ENCODE assay signal across 29 mouse cellular contexts in the genomic region with DNA sequence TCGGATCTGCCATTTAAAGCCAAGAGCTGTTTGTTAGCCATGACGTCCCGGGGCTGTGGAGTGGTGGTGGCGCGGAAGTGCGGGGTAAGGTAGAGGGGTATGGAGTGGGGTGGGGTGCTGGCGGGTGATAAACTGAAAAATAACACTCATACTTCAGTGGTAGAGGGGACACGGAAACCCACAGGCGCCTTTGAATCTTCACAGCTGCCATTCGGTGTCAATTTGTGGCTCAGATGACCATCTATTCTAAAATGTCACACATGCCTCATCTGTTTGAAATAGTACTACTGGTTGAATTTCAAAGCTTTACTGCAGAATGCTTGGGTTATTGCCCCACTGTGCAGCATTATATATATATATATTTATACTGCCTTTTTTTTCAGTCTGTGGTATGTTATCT. TPM values are rescaled to one million over a fixed set of nuclear protein-coding genes. Genes with fewer than 3 reads are reported as not detected.
DNase-seq lines count a peak whose midpoint lies in the region; TF ChIP-seq lines count a peak whose summit lies in the region.
"Had no signal": no experiment of that assay in that cellular context is flagged by ENCODE, and none has a peak within 500 bp of the region (broad histone marks: within the 10 kb centered on the region; RNA-seq: fewer than 3 reads in every experiment).

A gene (minus strand): TSS at position 101 of the 400 bp plus-strand sequence.

- peak; percentile 32 to 55 for DNase-seq in natural killer cell, adult 2 months (ENCODE audit: low spot score in 2 of 2)
- DNase-seq in left cerebral cortex, postnatal 10 days (ENCODE audit: extremely low spot score in 1 of 2, low spot score in 2 of 2) = no peak
- DNase-seq in ovary, postnatal 14 days (ENCODE audit: low spot score) = no peak
- DNase-seq: adrenal gland, adult 8-10 months; adrenal gland, postnatal 14 days; adrenal gland, postnatal 36 days; cerebellum, adult 11-12 months; cerebellum, adult 8-10 months; cerebellum, adult 9-11 months; cerebellum, postnatal 14 days; cerebellum, postnatal 36 days; embryo, embryonic 11 days had no signal

- TF ChIP-seq POLR2A in ES-Bruce4 (IDR thresholded peaks at IDR 0.05; ENCODE audit: insufficient read depth, low read length) = no peak

- H3K36me3 ChIP-seq in E14TG2a.4 (ENCODE audit: insufficient read depth, low read length) (no peaks in the 10 kb centered on the region), ES-Bruce4 (ENCODE audit: control insufficient read depth, insufficient read depth, low read length, poor library complexity, severe bottlenecking) (no peaks in the 10 kb centered on the region)
- H3K36me3 ChIP-seq: embryonic facial prominence, embryonic 13.5 days; embryonic facial prominence, embryonic 15.5 days; forebrain, embryonic 10.5 days; forebrain, embryonic 12.5 days; G1E had no signal

- no peak for TF ChIP-seq EP300 in ES-Bruce4 (IDR thresholded peaks at IDR 0.05; ENCODE audit: insufficient read depth, low read depth, low read length)

- peak within 1 kb of the TSS; percentile 48; the same call in 1 of the 2 replicates for H3K4me3 ChIP-seq in E14TG2a.4 (replicated peaks; ENCODE audit: low read length)
- H3K4me3 ChIP-seq in ES-Bruce4 (ENCODE audit: low read depth, low read length) = peak within 1 kb of the TSS; percentile 47
- H3K4me3 ChIP-seq: embryonic facial prominence, embryonic 13.5 days; embryonic facial prominence, embryonic 15.5 days; erythroblast, embryonic 14.5 days; forebrain, embryonic 10.5 days; forebrain, embryonic 12.5 days had no signal

- intact Hi-C loops in left cerebral cortex, postnatal 10 days (cut with DNase I) = no loop called here

- no peaks in the 10 kb centered on the region for H3K9me3 ChIP-seq in E14TG2a.4 (ENCODE audit: low read length)
- H3K9me3 ChIP-seq in ES-Bruce4 (replicated peaks; ENCODE audit: control insufficient read depth, insufficient read depth, low read length, poor library complexity, severe bottlenecking) = no peaks in the 10 kb centered on the region
- H3K9me3 ChIP-seq: embryonic facial prominence, embryonic 13.5 days; embryonic facial prominence, embryonic 15.5 days; forebrain, embryonic 10.5 days; forebrain, embryonic 12.5 days; G1E had no signal

- H3K9ac ChIP-seq in ES-Bruce4 (ENCODE audit: low read depth, poor library complexity, severe bottlenecking) = no peak within 1 kb of the TSS
- H3K9ac ChIP-seq: embryonic facial prominence, embryonic 13.5 days; embryonic facial prominence, embryonic 15.5 days; forebrain, embryonic 12.5 days had no signal

- no peaks in the 10 kb centered on the region for H3K27me3 ChIP-seq in E14TG2a.4 (ENCODE audit: insufficient read depth, low read length)
- H3K27me3 ChIP-seq in ES-Bruce4 (ENCODE audit: control insufficient read depth, insufficient read depth, low read length, poor library complexity, severe bottlenecking) = no peaks in the 10 kb centered on the region
- H3K27me3 ChIP-seq: embryonic facial prominence, embryonic 15.5 days had no signal

- H3K4me1 ChIP-seq in E14TG2a.4 (replicated peaks; ENCODE audit: low read depth, low read length) (no peaks in the 10 kb centered on the region), ES-Bruce4 (ENCODE audit: control insufficient read depth, insufficient read depth, low read length) (no peaks in the 10 kb centered on the region)
- H3K4me1 ChIP-seq: embryonic facial prominence, embryonic 13.5 days; embryonic facial prominence, embryonic 15.5 days; forebrain, embryonic 10.5 days; forebrain, embryonic 12.5 days had no signal

- H3K27ac ChIP-seq in ES-Bruce4 (ENCODE audit: insufficient read depth, low read length) = no peak within 1 kb of the TSS
- H3K27ac ChIP-seq: embryonic facial prominence, embryonic 13.5 days; embryonic facial prominence, embryonic 15.5 days; forebrain, embryonic 10.5 days; forebrain, embryonic 12.5 days had no signal

- no peak for TF ChIP-seq CTCF in E14TG2a.4 (conservative IDR thresholded peaks at IDR 0.05; ENCODE audit: low read length)
- TF ChIP-seq CTCF in ES-Bruce4 (IDR thresholded peaks at IDR 0.05; ENCODE audit: low read depth, low read length) = no peak

RNA-seq across cellular contexts. Expression of the gene that starts here (rescaled TPM):
- not detected in 2 replicates for polyA plus RNA-seq in ES-Bruce4 (2011; ENCODE audit: insufficient read depth, insufficient read length, low read depth, missing spikeins)
- total RNA-seq in left cerebral cortex, postnatal 10 days (2021) = not detected
- total RNA-seq: adrenal gland, adult 18-20 months; adrenal gland, postnatal 14 days; adrenal gland, postnatal 36 days; common myeloid progenitor, adult 5-6 weeks; G1E had no signal
- polyA plus RNA-seq: activated CD4-positive, CD25-positive, alpha-beta regulatory T cell, adult 4 months; C2C12; embryonic facial prominence, embryonic 11.5 days; embryonic facial prominence, embryonic 13.5 days; erythroblast, embryonic 14.5 days; forebrain, embryonic 10.5 days; forebrain, embryonic 12.5 days; forebrain, embryonic 14.5 days; forebrain, embryonic 16.5 days; frontal cortex, adult 2 months; G1E; Patski had no signal

Comparison
In these comparisons a context has a peak if more than half of its experiments do, and no peak if none do; other contexts are left out.
1. DNase-seq: peak in natural killer cell, adult 2 months (2 of 2); none in left cerebral cortex, postnatal 10 days (0 of 2) and ovary, postnatal 14 days (single experiment).